Mouse (Mus musculus): Measurements from ENCODE around the gene Prpf8.

DNA sequence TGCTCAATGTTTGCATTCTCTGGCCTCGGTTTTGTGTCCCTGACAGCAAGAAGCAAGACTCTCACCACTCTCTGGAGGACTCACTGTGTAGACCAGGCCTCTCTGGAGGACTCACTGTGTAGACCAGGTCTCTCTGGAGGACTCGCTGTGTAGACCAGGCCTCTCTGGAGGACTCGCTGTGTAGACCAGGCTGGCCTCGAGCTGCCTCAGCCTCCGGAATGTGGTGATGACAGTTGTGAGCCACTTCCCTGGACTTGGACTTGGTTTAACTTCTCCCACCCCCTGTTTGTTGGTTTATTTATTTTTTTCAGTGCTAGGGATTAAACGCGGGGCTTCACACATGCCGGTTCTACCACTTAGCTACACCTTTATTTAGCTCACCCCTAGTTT is 50.4 kb downstream of the Prpf8 start:
- no peak for TF ChIP-seq CTCF (IDR thresholded peaks at IDR 0.05; ENCODE audit: borderline replicate concordance, insufficient read depth, low read depth, low read length)
- no peak for TF ChIP-seq POLR2A (IDR thresholded peaks at IDR 0.05; ENCODE audit: borderline replicate concordance, insufficient read depth, low read length)
